Mouse (Mus musculus) small intestine, adult 2 months (tissue): ENCODE data around the gene Maml2.

Experiments
- CTCF ChIP-seq: fragments of 200-500 bp; IDR thresholded peaks from 2 replicates; pipeline ENCODE4 v1.5.1; 2012; ENCODE audit warnings: low read depth, mild to moderate bottlenecking, control low read depth, inconsistent platforms, low read length, moderate library complexity, mixed read lengths; ENCODE audit not compliant: insufficient replicate concordance, insufficient read length; ENCODE audit errors: extremely low read depth
- POLR2A ChIP-seq: fragments of 200-500 bp; IDR thresholded peaks from 2 replicates; pipeline ENCODE4 v1.6.1; 2012; ENCODE audit warnings: low read depth, mild to moderate bottlenecking, control low read depth, inconsistent platforms, low read length, moderate library complexity

GRCm38 (mm10) chr9:13500045-13500444, 202.3 kb downstream of the Maml2 start:
- TF ChIP-seq CTCF (no peak), POLR2A (no peak)
